Mouse (Mus musculus): Measurements from ENCODE around the gene Olfr1393. TPM values are rescaled to one million over a fixed set of nuclear protein-coding genes. Genes with fewer than 3 reads are reported as not detected.

Gene Olfr1393
- polyA plus RNA-seq, 1 experiment: not detected

DNA sequence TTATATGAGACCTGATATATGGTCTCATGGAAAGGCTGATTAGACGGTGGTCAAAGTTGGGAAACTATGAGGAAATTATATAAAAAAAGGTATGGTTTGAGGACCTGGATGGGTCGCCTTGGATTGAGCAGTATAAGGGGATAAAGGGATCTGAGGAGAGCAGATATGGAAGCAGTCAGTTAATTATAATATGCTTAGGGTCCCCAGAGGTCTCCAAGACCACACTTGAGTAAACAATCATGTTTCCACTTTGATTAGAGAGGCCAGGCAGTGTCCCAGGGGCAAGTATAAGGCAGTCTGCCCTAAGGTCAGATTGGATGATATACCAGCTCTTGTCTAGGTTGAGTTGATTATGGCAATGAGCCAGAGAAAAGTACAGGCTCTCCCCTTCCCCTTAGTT is 44.3 kb downstream of the Olfr1393 start, which contains the start of gene Olfr1391:
Gene Olfr1391 (plus strand): TSS at position 301 of the 400 bp plus-strand sequence.
- H3K36me3 ChIP-seq (ENCODE audit: control insufficient read depth, insufficient read depth): no peaks in the 10 kb centered on the region
- H3K4me2 ChIP-seq (ENCODE audit: low read depth): no peak within 1 kb of the TSS
- H3ac ChIP-seq (ENCODE audit: control insufficient read depth, insufficient read length): no peak within 1 kb of the TSS
- TF ChIP-seq POLR2A (IDR thresholded peaks at IDR 0.05; ENCODE audit: insufficient read length, low read depth) (no peak), POLR2AphosphoS2 (IDR thresholded peaks at IDR 0.05; ENCODE audit: insufficient read length, low read depth) (no peak), TCF12 (IDR thresholded peaks at IDR 0.05; ENCODE audit: insufficient read depth, poor library complexity, severe bottlenecking) (no peak), TCF3 (IDR thresholded peaks at IDR 0.05; ENCODE audit: insufficient read length, low read depth) (no peak), E2F4 (IDR thresholded peaks at IDR 0.05; ENCODE audit: insufficient read depth) (no peak), MYOD1 (IDR thresholded peaks at IDR 0.05; ENCODE audit: control insufficient read depth in 1 of 3, insufficient read length in 2 of 3, low read depth in 2 of 3) (no peak), CEBPB (IDR thresholded peaks at IDR 0.05; ENCODE audit: insufficient read depth, poor library complexity, severe bottlenecking) (no peak), SRF (IDR thresholded peaks at IDR 0.05; ENCODE audit: control insufficient read depth, insufficient read length, low read depth) (no peak), MYOG (IDR thresholded peaks at IDR 0.05; ENCODE audit: control insufficient read depth in 1 of 3, insufficient read depth in 1 of 3, insufficient read length in 2 of 3, low read depth in 2 of 3) (no peak), USF1 (IDR thresholded peaks at IDR 0.05; ENCODE audit: low read depth) (no peak), REST (IDR thresholded peaks at IDR 0.05; ENCODE audit: insufficient read depth, insufficient read length) (no peak), MAX (IDR thresholded peaks at IDR 0.05; ENCODE audit: low read depth) (no peak)
- H3K4me3 ChIP-seq: no peak within 1 kb of the TSS
- no peaks in the 10 kb centered on the region for H3K79me2 ChIP-seq (ENCODE audit: control insufficient read depth, insufficient read depth)
- no peaks in the 10 kb centered on the region for H3K27me3 ChIP-seq (ENCODE audit: control insufficient read depth, insufficient read depth, insufficient read length)

DNA sequence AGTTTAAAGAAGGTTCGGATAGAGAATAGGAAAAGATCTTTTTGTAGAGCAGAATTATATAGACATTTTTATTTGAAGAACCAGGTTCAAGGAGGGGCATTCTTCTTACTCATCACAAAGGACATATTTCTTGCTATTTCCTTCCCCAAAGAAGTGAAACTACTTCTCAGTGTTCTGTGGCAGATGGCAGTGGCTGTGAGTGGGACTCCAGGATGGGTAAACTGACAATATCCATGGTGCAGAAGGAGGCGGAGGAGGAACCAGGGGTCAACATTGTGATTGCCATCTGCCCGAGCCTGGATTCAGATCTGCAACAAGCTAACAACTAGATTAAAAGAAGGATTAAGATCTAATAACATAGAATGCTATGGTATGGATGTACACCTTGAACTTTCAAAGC is 48.6 kb downstream of the Olfr1393 start:
- Histone ChIP-seq H3K4me3 (no peak overlapping the region), H3K27me3 (ENCODE audit: control insufficient read depth, insufficient read depth, insufficient read length) (no peaks in the 10 kb centered on the region), H3ac (ENCODE audit: control insufficient read depth, insufficient read length) (no peak overlapping the region), H3K4me2 (ENCODE audit: low read depth) (no peak overlapping the region), H3K79me2 (ENCODE audit: control insufficient read depth, insufficient read depth) (no peaks in the 10 kb centered on the region), H3K36me3 (ENCODE audit: control insufficient read depth, insufficient read depth) (no peaks in the 10 kb centered on the region)
- no peak for TF ChIP-seq USF1 (IDR thresholded peaks at IDR 0.05; ENCODE audit: low read depth)
- TF ChIP-seq SRF (IDR thresholded peaks at IDR 0.05; ENCODE audit: control insufficient read depth, insufficient read length, low read depth): no peak
- TF ChIP-seq POLR2A (IDR thresholded peaks at IDR 0.05; ENCODE audit: insufficient read length, low read depth): no peak
- TF ChIP-seq REST (IDR thresholded peaks at IDR 0.05; ENCODE audit: insufficient read depth, insufficient read length): no peak
- TF ChIP-seq MYOG (IDR thresholded peaks at IDR 0.05; ENCODE audit: control insufficient read depth in 1 of 3, insufficient read depth in 1 of 3, insufficient read length in 2 of 3, low read depth in 2 of 3): no peak
- no peak for TF ChIP-seq MYOD1 (IDR thresholded peaks at IDR 0.05; ENCODE audit: control insufficient read depth in 1 of 3, insufficient read length in 2 of 3, low read depth in 2 of 3)
- TF ChIP-seq MAX (IDR thresholded peaks at IDR 0.05; ENCODE audit: low read depth): no peak
- TF ChIP-seq POLR2AphosphoS2 (IDR thresholded peaks at IDR 0.05; ENCODE audit: insufficient read length, low read depth): no peak
- TF ChIP-seq TCF12 (IDR thresholded peaks at IDR 0.05; ENCODE audit: insufficient read depth, poor library complexity, severe bottlenecking): no peak
- TF ChIP-seq E2F4 (IDR thresholded peaks at IDR 0.05; ENCODE audit: insufficient read depth): no peak
- TF ChIP-seq TCF3 (IDR thresholded peaks at IDR 0.05; ENCODE audit: insufficient read length, low read depth): no peak
- no peak for TF ChIP-seq CEBPB (IDR thresholded peaks at IDR 0.05; ENCODE audit: insufficient read depth, poor library complexity, severe bottlenecking)

DNA sequence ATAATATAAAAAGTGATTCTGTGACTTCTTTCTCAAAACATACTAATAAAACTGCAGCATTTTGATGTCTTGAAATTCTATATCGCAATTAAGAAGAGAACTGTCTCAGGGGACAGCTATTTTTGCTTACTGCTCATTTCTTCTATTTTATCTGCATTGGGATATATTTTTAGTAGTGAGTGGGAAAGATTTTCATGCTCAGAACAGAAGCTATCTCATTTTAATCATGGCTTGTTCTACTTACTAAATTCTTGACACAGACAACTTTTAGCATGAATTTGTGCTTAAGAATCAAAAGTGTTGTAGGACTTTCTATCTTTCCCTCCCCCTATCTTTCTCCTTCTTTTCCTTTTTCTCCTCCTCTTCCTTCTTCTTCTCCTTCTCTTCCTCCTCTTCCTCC is 51.6 kb downstream of the Olfr1393 start:
- Histone ChIP-seq H3K4me2 (ENCODE audit: low read depth) (no peak overlapping the region), H3K36me3 (ENCODE audit: control insufficient read depth, insufficient read depth) (no peaks in the 10 kb centered on the region), H3K4me3 (no peak overlapping the region), H3ac (ENCODE audit: control insufficient read depth, insufficient read length) (no peak overlapping the region), H3K27me3 (ENCODE audit: control insufficient read depth, insufficient read depth, insufficient read length) (no peaks in the 10 kb centered on the region), H3K79me2 (ENCODE audit: control insufficient read depth, insufficient read depth) (no peaks in the 10 kb centered on the region)
- TF ChIP-seq MYOG (IDR thresholded peaks at IDR 0.05; ENCODE audit: control insufficient read depth in 1 of 3, insufficient read depth in 1 of 3, insufficient read length in 2 of 3, low read depth in 2 of 3): no peak
- no peak for TF ChIP-seq MYOD1 (IDR thresholded peaks at IDR 0.05; ENCODE audit: control insufficient read depth in 1 of 3, insufficient read length in 2 of 3, low read depth in 2 of 3)

Other genes with a start within 250 kb of the Olfr1393 start
- gene 9930111J21Rik2, start 227.1 kb upstream of the Olfr1393 start, polyA plus RNA-seq (2012; fragmentation: generic; extraction: Trizol): 1.4 TPM
- 0.16 TPM for gene Tgtp2, start 214.1 kb upstream of the Olfr1393 start, polyA plus RNA-seq (2012; fragmentation: generic; extraction: Trizol)
- 1.00 TPM for gene Ifi47, start 201.7 kb upstream of the Olfr1393 start, polyA plus RNA-seq (2012; fragmentation: generic; extraction: Trizol)
- gene Olfr1396, start 163.4 kb upstream of the Olfr1393 start, polyA plus RNA-seq (2012; fragmentation: generic; extraction: Trizol): not detected
- not detected for gene Olfr1395, start 136.0 kb upstream of the Olfr1393 start, polyA plus RNA-seq (2012; fragmentation: generic; extraction: Trizol)
- gene Olfr1394, start 123.9 kb upstream of the Olfr1393 start, polyA plus RNA-seq (2012; fragmentation: generic; extraction: Trizol): not detected
- gene Btnl9, start 91.1 kb upstream of the Olfr1393 start, polyA plus RNA-seq (2012; fragmentation: generic; extraction: Trizol): not detected
- gene Zfp62, start 75.0 kb upstream of the Olfr1393 start, polyA plus RNA-seq (2012; fragmentation: generic; extraction: Trizol): 5.6 TPM
- 45.8 TPM for gene Mgat1, start 34.1 kb upstream of the Olfr1393 start, polyA plus RNA-seq (2012; fragmentation: generic; extraction: Trizol)
- gene Olfr1392, start 7.0 kb downstream of the Olfr1393 start, polyA plus RNA-seq (2012; fragmentation: generic; extraction: Trizol): not detected
- gene Olfr10, start 26.4 kb downstream of the Olfr1393 start, polyA plus RNA-seq (2012; fragmentation: generic; extraction: Trizol): not detected
- gene Olfr1391, start 44.4 kb downstream of the Olfr1393 start, polyA plus RNA-seq (2012; fragmentation: generic; extraction: Trizol): not detected
- gene Olfr1390, start 56.9 kb downstream of the Olfr1393 start, polyA plus RNA-seq (2012; fragmentation: generic; extraction: Trizol): not detected
- gene Olfr1389, start 144.8 kb downstream of the Olfr1393 start, polyA plus RNA-seq (2012; fragmentation: generic; extraction: Trizol): not detected
- 0.06 TPM for gene Olfr1388, start 158.3 kb downstream of the Olfr1393 start, polyA plus RNA-seq (2012; fragmentation: generic; extraction: Trizol)
- gene Olfr1387, start 177.0 kb downstream of the Olfr1393 start, polyA plus RNA-seq (2012; fragmentation: generic; extraction: Trizol): not detected
- not detected for gene Olfr1386, start 186.7 kb downstream of the Olfr1393 start, polyA plus RNA-seq (2012; fragmentation: generic; extraction: Trizol)
- gene Olfr1385, start 210.8 kb downstream of the Olfr1393 start, polyA plus RNA-seq (2012; fragmentation: generic; extraction: Trizol): not detected
- not detected for gene Olfr1384, start 228.4 kb downstream of the Olfr1393 start, polyA plus RNA-seq (2012; fragmentation: generic; extraction: Trizol)
- gene Olfr1383, start 241.3 kb downstream of the Olfr1393 start, polyA plus RNA-seq (2012; fragmentation: generic; extraction: Trizol): not detected
- gene Olfr1382, start 249.9 kb downstream of the Olfr1393 start, polyA plus RNA-seq (2012; fragmentation: generic; extraction: Trizol): not detected

Data from myocyte (in vitro differentiated cells).